Mouse (Mus musculus) ES-Bruce4 (cell line): ENCODE data around the gene Ndufb3. TPM values are rescaled to one million over a fixed set of nuclear protein-coding genes. Genes with fewer than 3 reads are reported as not detected.
A peak's percentile ranks its signal among the peaks of the same experiment; 100 is the strongest.

Source experiments
- H3K27ac ChIP-seq: 2 replicates; pipeline ENCODE4 v1.5.1; 2012; ENCODE audit warnings: low read length, inconsistent platforms; ENCODE audit not compliant: insufficient read depth
- H3K27me3 ChIP-seq: 2 replicates; pipeline ENCODE4 v1.6.1; 2012; ENCODE audit warnings: mild to moderate bottlenecking, low read length, inconsistent platforms; ENCODE audit not compliant: control insufficient read depth, poor library complexity, insufficient read depth, severe bottlenecking
- H3K36me3 ChIP-seq: 2 replicates; pipeline ENCODE4 v1.6.1; 2012; ENCODE audit warnings: inconsistent platforms, mild to moderate bottlenecking, low read length, moderate library complexity; ENCODE audit not compliant: control insufficient read depth, poor library complexity, insufficient read depth, severe bottlenecking
- H3K4me1 ChIP-seq: one replicate; pipeline ENCODE4 v1.8.1; 2011; ENCODE audit warnings: low read length; ENCODE audit not compliant: control insufficient read depth, insufficient read depth
- H3K4me3 ChIP-seq: 2 replicates; pipeline ENCODE4 v1.5.1; 2011; ENCODE audit warnings: low read depth, mild to moderate bottlenecking, low read length
- H3K9ac ChIP-seq: 2 replicates; pipeline ENCODE4 v1.6.1; 2012; ENCODE audit warnings: low read depth, mild to moderate bottlenecking, inconsistent platforms; ENCODE audit not compliant: poor library complexity, severe bottlenecking
- H3K9me3 ChIP-seq: replicated peaks from 2 replicates; pipeline ENCODE4 v1.6.1; 2012; ENCODE audit warnings: mild to moderate bottlenecking, low read length, inconsistent platforms; ENCODE audit not compliant: control insufficient read depth, poor library complexity, insufficient read depth, severe bottlenecking
- CTCF ChIP-seq: IDR thresholded peaks from one replicate; pipeline ENCODE4 v1.8.1; 2011; ENCODE audit warnings: low read depth, low read length
- EP300 ChIP-seq: IDR thresholded peaks from 2 replicates; pipeline ENCODE4 v1.6.1; 2011; ENCODE audit warnings: low read depth, low read length; ENCODE audit not compliant: insufficient read depth
- POLR2A ChIP-seq: IDR thresholded peaks from one replicate; pipeline ENCODE4 v1.8.1; 2011; ENCODE audit warnings: low read length; ENCODE audit not compliant: insufficient read depth
- polyA plus RNA-seq: library from polyadenylated mRNA; stranded (reverse); fragments of >200 nt; gene quantifications from 2 replicates; pipeline ENCODE4 v1.2.4, GENCODE M21; 2011; ENCODE audit warnings: low read depth; ENCODE audit not compliant: missing spikeins, insufficient read depth, insufficient read length

The Ndufb3 gene
- polyA plus RNA-seq, 1 experiment = 97.9 TPM

DNA sequence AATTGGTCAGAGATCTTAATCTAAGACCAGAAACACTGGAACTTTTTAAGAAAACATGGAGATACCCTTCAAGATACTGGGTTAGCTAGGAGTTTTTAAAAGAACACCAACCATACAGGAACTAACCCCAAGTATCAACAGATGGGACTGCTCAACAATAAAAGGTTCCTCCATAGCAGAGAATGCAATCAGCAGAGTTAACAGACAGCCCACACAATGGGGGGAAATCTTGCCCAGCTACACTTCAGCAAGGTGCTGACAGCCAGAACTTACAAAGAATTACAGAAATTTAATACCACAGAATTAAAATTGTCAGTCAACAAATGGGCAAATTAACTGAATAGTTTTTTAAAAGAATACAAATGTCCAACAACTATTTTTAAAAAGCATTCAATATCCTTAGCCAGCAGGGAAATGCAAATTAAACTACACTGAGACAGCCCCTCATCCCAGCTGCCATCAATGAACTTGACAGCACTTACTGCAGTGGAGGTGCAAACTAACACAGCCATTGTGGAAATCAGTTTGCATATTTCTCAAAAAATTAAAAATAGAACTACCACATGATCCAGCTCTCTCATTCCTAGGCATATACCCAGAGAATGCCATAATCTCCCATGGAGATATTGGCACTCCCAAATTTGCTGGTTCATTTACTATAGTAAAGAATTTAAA, 17.6 kb upstream of the Ndufb3 start:
- no peaks in the 10 kb centered on the region for H3K4me1 ChIP-seq
- no peak overlapping the region for H3K27ac ChIP-seq
- no peaks in the 10 kb centered on the region for H3K9me3 ChIP-seq
- no peak overlapping the region for H3K4me3 ChIP-seq
- TF ChIP-seq POLR2A = no peak
- TF ChIP-seq CTCF = no peak
- TF ChIP-seq EP300 = no peak
- no peaks in the 10 kb centered on the region for H3K27me3 ChIP-seq
- H3K9ac ChIP-seq = no peak overlapping the region
- H3K36me3 ChIP-seq = no peaks in the 10 kb centered on the region

DNA sequence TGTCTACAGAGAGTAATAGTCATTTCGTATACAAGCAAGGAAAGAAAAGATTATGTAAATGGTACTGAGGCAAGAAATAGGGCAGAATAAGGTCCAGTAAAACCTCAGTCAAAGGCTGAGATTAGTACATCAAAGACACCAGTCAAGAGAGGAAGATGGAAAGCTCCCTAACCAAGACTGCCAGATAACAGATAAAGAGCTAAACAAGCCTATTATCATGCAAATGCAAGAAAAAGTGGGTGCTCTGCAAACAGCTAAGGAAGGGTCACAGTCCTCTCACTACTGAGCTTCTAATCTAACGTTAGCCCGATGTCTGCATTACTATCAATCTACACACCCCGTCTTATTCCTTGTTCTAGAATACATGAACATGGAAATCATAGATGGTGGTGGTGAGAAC, 15.7 kb upstream of the Ndufb3 start:
- TF ChIP-seq EP300 = no peak
- TF ChIP-seq POLR2A = no peak
- no peak for TF ChIP-seq CTCF
- no peaks in the 10 kb centered on the region for H3K36me3 ChIP-seq
- H3K4me1 ChIP-seq = no peaks in the 10 kb centered on the region

DNA sequence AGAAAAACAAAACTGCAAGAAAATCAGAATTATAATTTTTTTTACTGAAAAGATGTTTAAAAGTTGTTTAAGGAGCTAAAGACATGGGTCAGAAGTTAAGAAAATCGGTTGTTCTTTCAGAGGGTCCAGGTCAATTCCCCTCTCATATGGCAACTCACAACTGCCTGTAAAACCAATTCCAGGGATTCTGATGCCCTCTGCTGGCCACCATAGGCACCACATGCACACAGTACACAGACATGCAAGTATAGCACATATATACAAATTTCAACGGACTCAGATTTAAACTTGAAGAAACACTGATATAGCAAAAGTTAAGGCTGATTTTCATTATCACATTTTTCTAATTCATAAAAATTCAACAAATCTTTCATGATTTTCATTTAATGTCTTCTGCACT, 7.0 kb upstream of the Ndufb3 start:
- H3K4me1 ChIP-seq = no peaks in the 10 kb centered on the region
- no peaks in the 10 kb centered on the region for H3K36me3 ChIP-seq
- peaks cover 3% of the 10 kb centered on the region for H3K9me3 ChIP-seq
- no peak for TF ChIP-seq EP300
- no peak for TF ChIP-seq POLR2A
- peak; percentile 28 for TF ChIP-seq CTCF
- H3K27me3 ChIP-seq = no peaks in the 10 kb centered on the region
- no peak overlapping the region for H3K4me3 ChIP-seq
- H3K9ac ChIP-seq = no peak overlapping the region
- no peak overlapping the region for H3K27ac ChIP-seq

More for the DNA sequence above, 15.7 kb upstream of the Ndufb3 start:
- Histone ChIP-seq H3K27ac (no peak overlapping the region), H3K9ac (no peak overlapping the region), H3K4me3 (no peak overlapping the region), H3K9me3 (no peaks in the 10 kb centered on the region), H3K27me3 (no peaks in the 10 kb centered on the region)

DNA sequence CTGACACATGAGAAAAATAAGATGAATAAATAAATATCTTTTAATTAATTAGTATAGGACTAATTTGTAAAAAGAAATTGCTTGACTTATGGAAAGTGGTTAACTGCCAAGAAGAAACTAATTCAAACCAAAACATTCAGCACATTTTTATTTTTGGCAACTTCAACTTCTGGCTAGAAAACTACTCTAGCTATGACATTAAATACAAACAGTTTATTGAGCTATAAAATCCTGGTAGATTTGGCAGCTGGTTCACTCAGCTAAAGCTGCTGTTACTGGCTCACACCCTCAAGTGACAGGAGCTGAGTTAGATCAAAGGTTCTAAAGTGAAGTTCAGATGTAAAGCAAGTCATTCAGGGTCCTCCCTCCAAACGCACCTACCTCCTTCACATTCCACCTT, 3.6 kb upstream of the Ndufb3 start:
- no peak overlapping the region for H3K4me3 ChIP-seq
- H3K4me1 ChIP-seq = no peaks in the 10 kb centered on the region
- TF ChIP-seq EP300 = no peak
- TF ChIP-seq CTCF = no peak
- no peak overlapping the region for H3K27ac ChIP-seq
- no peaks in the 10 kb centered on the region for H3K27me3 ChIP-seq
- H3K36me3 ChIP-seq = no peaks in the 10 kb centered on the region
- no peaks in the 10 kb centered on the region; the same call in 1 of the 2 replicates for H3K9me3 ChIP-seq
- H3K9ac ChIP-seq = no peak overlapping the region

DNA sequence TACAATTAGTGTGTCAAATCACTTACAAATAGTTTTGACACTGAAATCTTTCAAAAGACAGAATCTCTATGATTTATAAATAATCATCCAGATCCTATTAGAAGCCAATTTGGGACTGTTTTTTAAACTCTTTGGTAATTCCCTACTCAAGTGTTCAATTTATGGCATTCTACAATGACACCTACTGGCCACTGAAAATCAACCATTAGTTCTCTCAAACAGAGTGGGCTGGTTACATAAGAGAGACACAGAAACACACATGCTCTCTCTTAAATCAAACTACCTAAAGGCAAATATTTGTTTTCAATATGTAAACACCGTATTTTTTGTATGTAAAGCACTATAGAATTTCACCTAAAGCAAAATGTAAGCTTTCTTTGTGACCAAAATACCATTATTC, 1.9 kb upstream of the Ndufb3 start:
- H3K9ac ChIP-seq = no peak overlapping the region
- no peak overlapping the region for H3K27ac ChIP-seq
- H3K4me3 ChIP-seq = no peak overlapping the region
- no peaks in the 10 kb centered on the region for H3K27me3 ChIP-seq
- no peak for TF ChIP-seq POLR2A
- no peak for TF ChIP-seq CTCF
- no peak for TF ChIP-seq EP300
- H3K4me1 ChIP-seq = no peaks in the 10 kb centered on the region
- no peaks in the 10 kb centered on the region for H3K9me3 ChIP-seq
- H3K36me3 ChIP-seq = no peaks in the 10 kb centered on the region

DNA sequence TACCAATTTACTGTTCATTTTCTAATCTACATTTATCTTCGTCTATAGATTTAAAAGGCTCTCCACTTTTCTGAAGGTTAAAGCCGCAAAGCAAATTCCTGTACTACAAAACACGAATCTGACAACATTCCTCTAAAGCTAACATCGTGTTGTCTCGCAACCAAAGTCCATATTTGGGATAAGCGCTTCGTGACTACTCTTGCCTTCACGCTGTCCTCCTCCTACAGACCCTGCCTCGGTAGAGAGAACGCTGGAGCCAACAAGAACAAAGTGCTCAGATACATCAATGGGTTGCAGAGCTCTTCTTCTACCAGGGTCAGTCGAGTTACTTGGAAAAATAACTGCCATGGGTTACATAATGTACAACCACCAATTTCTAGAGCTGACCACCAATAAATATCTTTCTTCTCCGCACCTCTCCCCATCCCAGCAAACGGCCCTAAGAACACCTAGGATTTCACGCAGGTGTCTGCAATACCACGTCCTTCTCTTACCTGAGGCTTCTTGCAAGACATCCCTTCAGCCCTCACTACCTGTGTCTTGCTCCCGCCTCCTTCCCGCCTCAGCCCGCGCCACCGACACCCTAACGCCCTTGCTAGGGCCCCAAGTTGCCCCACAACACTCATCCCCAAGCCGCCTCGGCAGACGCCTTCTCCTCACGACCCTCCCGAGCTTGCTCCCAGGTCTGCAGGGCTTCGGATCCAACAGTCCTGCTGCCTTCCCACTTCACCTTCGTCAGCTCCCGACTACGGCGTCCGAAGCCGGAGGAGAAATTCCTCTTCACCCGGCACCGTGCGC, 612 bp upstream of the Ndufb3 start:
- peak overlapping the region; percentile 47 for H3K9ac ChIP-seq
- peak overlapping the region; percentile 80 for H3K4me3 ChIP-seq
- H3K36me3 ChIP-seq = no peaks in the 10 kb centered on the region
- H3K9me3 ChIP-seq = no peaks in the 10 kb centered on the region
- no peaks in the 10 kb centered on the region for H3K27me3 ChIP-seq
- H3K27ac ChIP-seq = no peak overlapping the region
- no peaks in the 10 kb centered on the region for H3K4me1 ChIP-seq
- TF ChIP-seq CTCF = no peak
- no peak for TF ChIP-seq POLR2A
- TF ChIP-seq EP300 = no peak
